Mouse (Mus musculus) G1E (cell line): Measurements from ENCODE around the gene Kpna7.

Source experiments
- CTCF ChIP-seq: IDR thresholded peaks from 2 replicates; pipeline ENCODE4 v1.5.1; 2012; ENCODE audit warnings: low read depth, low read length, inconsistent platforms, mixed read lengths
- GATA1 ChIP-seq: IDR thresholded peaks from 2 replicates; pipeline ENCODE4 v1.6.1; 2012; ENCODE audit warnings: borderline replicate concordance, low read length, inconsistent platforms, mixed read lengths
- GATA2 ChIP-seq: IDR thresholded peaks from 2 replicates; pipeline ENCODE4 v1.6.1; 2012; ENCODE audit warnings: low read depth, low read length, inconsistent platforms, borderline replicate concordance

DNA sequence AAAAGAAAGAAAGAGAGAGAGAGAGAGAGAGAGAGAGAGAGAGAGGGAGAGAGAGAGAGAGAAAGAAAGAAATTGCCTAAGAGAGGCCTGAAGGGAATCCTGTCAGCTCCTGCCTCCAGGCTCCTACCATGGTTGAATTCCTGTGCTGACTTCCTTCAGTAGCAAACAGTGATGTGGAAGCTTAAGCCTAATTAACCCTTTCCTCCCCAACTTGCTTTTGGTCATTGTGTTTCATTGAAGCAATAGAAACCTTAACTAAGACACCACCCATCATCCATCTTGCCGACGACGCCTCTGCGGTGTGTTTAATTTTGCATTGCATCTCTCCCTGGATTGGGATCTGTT is 94.8 kb downstream of the Kpna7 start:
- TF ChIP-seq CTCF (no peak), GATA1 (no peak), GATA2 (no peak)
